Mouse (Mus musculus): Measurements from ENCODE around the gene Blm. TPM values are rescaled to one million over a fixed set of nuclear protein-coding genes. Genes with fewer than 3 reads are reported as not detected.

The Blm gene
- polyA plus RNA-seq, 1 experiment from 2014 or later, result 54.7 TPM

DNA sequence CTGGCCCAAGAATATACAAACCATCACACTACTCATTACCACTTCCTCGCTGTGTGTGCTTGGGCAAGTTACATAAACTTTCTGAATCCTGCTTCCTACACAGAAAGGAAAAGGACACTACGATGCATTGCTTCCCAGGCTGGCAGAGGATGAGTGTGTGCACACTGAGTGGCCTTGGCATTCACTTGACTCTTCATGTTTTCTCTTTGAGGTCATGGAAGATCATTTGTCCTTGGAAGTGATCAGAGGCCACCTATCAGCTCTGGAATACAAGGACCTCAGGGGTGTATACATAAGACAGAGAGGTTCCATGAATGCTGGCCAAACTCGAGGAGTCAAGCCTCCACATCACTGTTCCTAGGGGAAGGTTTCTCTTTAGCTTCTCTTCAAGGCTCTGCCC is 81.8 kb downstream of the Blm start:
- H3K27me3 ChIP-seq (ENCODE audit: poor library complexity, severe bottlenecking), result no peaks in the 10 kb centered on the region
- no peak overlapping the region for H3K27ac ChIP-seq
- H3K4me3 ChIP-seq, result no peak overlapping the region
- no peaks in the 10 kb centered on the region for H3K9me3 ChIP-seq
- 93% methylated on average over 3 of the region's 3 CpGs for WGBS
- H3K36me3 ChIP-seq (replicated peaks), result peaks cover 69% of the 10 kb centered on the region
- no peak for DNase-seq (ENCODE audit: extremely low spot score, low spot score)
- no peaks in the 10 kb centered on the region for H3K4me1 ChIP-seq

- WGBS, result 77% methylated on average over 5 of the region's 5 CpGs
- H3K36me3 ChIP-seq (replicated peaks), result peaks cover 60% of the 10 kb centered on the region
- no peak overlapping the region for H3K27ac ChIP-seq
These were observed 82.7 kb downstream of the Blm start for GRCm38 (mm10) chr7:80452241-80452640.

GRCm38 (mm10) chr7:80451550-80452232 is 83.2 kb downstream of the Blm start:
- 73% methylated on average over 3 of the region's 3 CpGs for WGBS

More at GRCm38 (mm10) chr7:80452241-80452640, 82.7 kb downstream of the Blm start:
- H3K4me1 ChIP-seq, result no peaks in the 10 kb centered on the region
- no peak overlapping the region for H3K4me3 ChIP-seq
- no peaks in the 10 kb centered on the region for H3K9me3 ChIP-seq
- no peaks in the 10 kb centered on the region for H3K27me3 ChIP-seq (ENCODE audit: poor library complexity, severe bottlenecking)
- no peak for DNase-seq (ENCODE audit: extremely low spot score, low spot score)

DNA sequence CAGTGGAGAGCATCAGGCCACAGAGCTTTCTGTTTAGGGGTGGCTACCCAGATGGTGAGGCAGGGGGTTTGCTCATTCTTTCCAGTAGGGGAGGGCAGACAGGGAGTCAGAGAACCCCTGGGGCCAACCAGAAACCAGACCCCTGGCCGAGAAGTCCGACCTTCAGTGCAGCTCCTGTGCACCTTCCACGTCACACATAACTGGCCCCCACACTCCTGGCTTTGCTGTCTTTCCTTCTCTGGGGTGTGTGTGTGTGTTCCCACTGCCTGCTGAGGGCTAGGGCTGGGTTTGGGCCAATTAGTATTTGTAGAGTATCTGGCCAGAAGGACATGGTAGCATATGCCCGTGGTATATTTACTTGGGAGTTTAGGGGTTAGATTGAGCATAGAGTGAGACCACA is 84.6 kb downstream of the Blm start:
- H3K9me3 ChIP-seq, result no peaks in the 10 kb centered on the region
- WGBS, result 80% methylated on average over 4 of the region's 4 CpGs
- H3K4me1 ChIP-seq, result peaks cover 7% of the 10 kb centered on the region
- no peak overlapping the region for H3K27ac ChIP-seq
- DNase-seq (ENCODE audit: extremely low spot score, low spot score), result no peak
- no peaks in the 10 kb centered on the region for H3K27me3 ChIP-seq (ENCODE audit: poor library complexity, severe bottlenecking)
- no peak overlapping the region for H3K4me3 ChIP-seq
- peaks cover 43% of the 10 kb centered on the region for H3K36me3 ChIP-seq (replicated peaks)

More at GRCm38 (mm10) chr7:80451550-80452232, 83.2 kb downstream of the Blm start:
- peaks cover 55% of the 10 kb centered on the region for H3K36me3 ChIP-seq (replicated peaks)
- no peak overlapping the region for H3K4me3 ChIP-seq
- no peaks in the 10 kb centered on the region for H3K4me1 ChIP-seq
- no peaks in the 10 kb centered on the region for H3K27me3 ChIP-seq (ENCODE audit: poor library complexity, severe bottlenecking)
- H3K27ac ChIP-seq, result no peak overlapping the region; the same call in 1 of the 2 replicates
- H3K9me3 ChIP-seq, result no peaks in the 10 kb centered on the region
- no peak for DNase-seq (ENCODE audit: extremely low spot score, low spot score)

- no peaks in the 10 kb centered on the region for H3K9me3 ChIP-seq
- peaks cover 14% of the 10 kb centered on the region for H3K4me1 ChIP-seq
- WGBS, result 86% methylated on average over 6 of the region's 6 CpGs
- peaks cover 36% of the 10 kb centered on the region for H3K36me3 ChIP-seq (replicated peaks)
- no peak overlapping the region for H3K27ac ChIP-seq
- DNase-seq (ENCODE audit: extremely low spot score, low spot score), result no peak
- peaks cover 5% of the 10 kb centered on the region; the same call in 1 of the 2 replicates for H3K27me3 ChIP-seq (ENCODE audit: poor library complexity, severe bottlenecking)
- no peak overlapping the region for H3K4me3 ChIP-seq
These were observed 85.3 kb downstream of the Blm start for GRCm38 (mm10) chr7:80449620-80450091.

GRCm38 (mm10) chr7:80447336-80447735 is 87.6 kb downstream of the Blm start:
- Histone ChIP-seq H3K4me3 (no peak overlapping the region), H3K27ac (no peak overlapping the region), H3K4me1 (peaks cover 30% of the 10 kb centered on the region), H3K27me3 (ENCODE audit: poor library complexity, severe bottlenecking) (peaks cover 8% of the 10 kb centered on the region; the same call in 1 of the 2 replicates), H3K36me3 (replicated peaks) (peaks cover 12% of the 10 kb centered on the region), H3K9me3 (no peaks in the 10 kb centered on the region)
- WGBS, result 93% methylated on average over 8 of the region's 8 CpGs
- DNase-seq (ENCODE audit: extremely low spot score, low spot score), result no peak

DNA sequence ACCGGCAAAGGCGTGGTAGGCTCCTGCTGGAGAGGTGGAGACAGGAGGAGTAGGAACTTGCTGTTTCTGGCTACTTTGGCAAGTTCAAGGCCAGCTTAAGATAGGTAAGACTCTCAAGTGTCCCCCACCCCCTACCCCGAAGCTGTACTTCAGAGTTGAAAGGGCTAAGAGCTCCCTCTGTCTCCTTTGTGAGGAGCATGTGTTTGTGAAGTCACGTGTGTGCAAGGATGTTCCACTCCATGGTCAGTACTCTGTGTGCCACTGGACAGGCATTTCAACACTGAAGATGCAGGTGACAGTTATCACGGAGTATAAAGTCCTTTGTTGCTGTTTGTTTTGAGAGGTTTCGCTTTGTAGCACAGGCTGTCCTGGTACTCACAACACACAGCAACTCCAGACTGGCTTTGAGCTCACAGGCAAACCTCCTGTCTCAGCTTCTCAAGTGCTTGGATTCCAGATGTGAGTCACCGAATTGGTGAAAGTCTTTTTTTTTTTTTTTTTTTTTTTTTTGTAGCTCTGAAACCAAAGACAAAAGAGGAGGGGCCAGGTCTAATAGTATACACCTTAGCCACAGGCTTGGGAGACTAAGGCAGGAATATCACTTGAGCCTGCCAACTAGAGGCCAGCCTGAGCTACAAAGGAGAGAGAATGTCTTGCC is 88.6 kb downstream of the Blm start:
- Histone ChIP-seq H3K27ac (0 out of 2 replicates have a peak overlapping the region, but pooled peaks have one; percentile 12), H3K4me1 (peaks cover 38% of the 10 kb centered on the region), H3K27me3 (ENCODE audit: poor library complexity, severe bottlenecking) (peaks cover 8% of the 10 kb centered on the region; the same call in 1 of the 2 replicates), H3K4me3 (no peak overlapping the region), H3K36me3 (replicated peaks) (peaks cover 3% of the 10 kb centered on the region; the same call in 1 of the 2 replicates), H3K9me3 (no peaks in the 10 kb centered on the region)
- no peak for DNase-seq (ENCODE audit: extremely low spot score, low spot score)
- WGBS, result 86% methylated on average over 7 of the region's 7 CpGs

DNA sequence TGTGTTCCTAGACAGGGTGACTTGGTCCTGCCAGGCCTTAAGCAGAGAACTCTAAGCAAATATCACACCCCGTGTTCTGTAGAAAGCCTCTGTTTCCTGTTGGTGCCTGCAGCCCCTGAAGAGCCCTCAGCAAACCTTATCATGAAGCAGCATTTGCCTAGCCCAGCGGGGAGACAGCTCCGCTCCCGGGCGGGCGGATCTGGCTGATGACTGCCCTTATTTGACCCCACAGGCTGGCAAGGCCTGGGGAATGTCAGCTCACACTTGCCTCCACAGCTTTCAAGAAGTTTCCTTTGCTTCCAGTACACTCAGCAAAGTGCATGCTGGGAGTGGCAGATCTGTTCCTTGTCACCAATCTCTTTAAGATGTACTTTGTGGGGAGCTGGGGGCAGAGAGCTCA is 89.4 kb downstream of the Blm start:
- 62% methylated on average over 6 of the region's 6 CpGs for WGBS
- DNase-seq (ENCODE audit: extremely low spot score, low spot score), result no peak

GRCm38 (mm10) chr7:80444401-80445249 is 90.3 kb downstream of the Blm start:
- Histone ChIP-seq H3K27me3 (ENCODE audit: poor library complexity, severe bottlenecking) (peaks cover 8% of the 10 kb centered on the region; the same call in 1 of the 2 replicates), H3K4me3 (no peak overlapping the region), H3K4me1 (peaks cover 43% of the 10 kb centered on the region), H3K36me3 (replicated peaks) (no peaks in the 10 kb centered on the region), H3K27ac (0 out of 2 replicates have a peak overlapping the region, but pooled peaks have one; percentile 15), H3K9me3 (no peaks in the 10 kb centered on the region)
- 69% methylated on average over 17 of the region's 17 CpGs for WGBS
- no peak for DNase-seq (ENCODE audit: extremely low spot score, low spot score)

More for the DNA sequence above, 89.4 kb downstream of the Blm start:
- Histone ChIP-seq H3K27me3 (ENCODE audit: poor library complexity, severe bottlenecking) (peaks cover 8% of the 10 kb centered on the region; the same call in 1 of the 2 replicates), H3K36me3 (replicated peaks) (no peaks in the 10 kb centered on the region), H3K9me3 (no peaks in the 10 kb centered on the region), H3K4me1 (peaks cover 38% of the 10 kb centered on the region), H3K4me3 (no peak overlapping the region), H3K27ac (peak overlapping the region; percentile 12; the same call in 1 of the 2 replicates)

- no peak for DNase-seq (ENCODE audit: extremely low spot score, low spot score)
- Histone ChIP-seq H3K27ac (peak overlapping the region; percentile 31; the same call in 1 of the 2 replicates), H3K4me1 (peaks cover 55% of the 10 kb centered on the region), H3K27me3 (ENCODE audit: poor library complexity, severe bottlenecking) (peaks cover 8% of the 10 kb centered on the region; the same call in 1 of the 2 replicates), H3K36me3 (replicated peaks) (no peaks in the 10 kb centered on the region), H3K4me3 (no peak overlapping the region), H3K9me3 (no peaks in the 10 kb centered on the region)
- 83% methylated on average over 3 of the region's 3 CpGs for WGBS
These were observed 91.8 kb downstream of the Blm start for GRCm38 (mm10) chr7:80443124-80443523.

GRCm38 (mm10) chr7:80441986-80442904 is 92.7 kb downstream of the Blm start:
- WGBS, result 63% methylated on average over 11 of the region's 11 CpGs
- no peak for DNase-seq (ENCODE audit: extremely low spot score, low spot score)
- H3K36me3 ChIP-seq (replicated peaks), result no peaks in the 10 kb centered on the region
- peaks cover 8% of the 10 kb centered on the region; the same call in 1 of the 2 replicates for H3K27me3 ChIP-seq (ENCODE audit: poor library complexity, severe bottlenecking)
- no peaks in the 10 kb centered on the region for H3K9me3 ChIP-seq
- peaks cover 55% of the 10 kb centered on the region for H3K4me1 ChIP-seq
- H3K4me3 ChIP-seq, result no peak overlapping the region
- H3K27ac ChIP-seq, result peak overlapping the region; percentile 49; the same call in 1 of the 2 replicates

Data from forebrain, embryonic 10.5 days (tissue).